Mouse (Mus musculus) kidney, embryonic 16.5 days (tissue): ENCODE results near the gene Morc4. TPM values are rescaled to one million over a fixed set of nuclear protein-coding genes. Genes with fewer than 3 reads are reported as not detected.
A peak's percentile ranks its signal among the peaks of the same experiment; 100 is the strongest.

Experiments
- ATAC-seq: fragments of 200-750 bp; cut with Nextera tagmentation; 2 replicates; pipeline ENCODE4 v1.8.0; 2017; ENCODE audit warnings: moderate TSS enrichment; ENCODE audit not compliant: low FRiP score, low TSS enrichment
- H3K27ac ChIP-seq: fragments of 300-500 bp; sonication (generic); 2 replicates; pipeline ENCODE4 v1.5.1; 2014; ENCODE audit warnings: low read length
- H3K27me3 ChIP-seq: fragments of 300-500 bp; sonication (generic); 2 replicates; pipeline ENCODE4 v1.6.1; 2014; ENCODE audit warnings: low read length, control low read depth, mixed read lengths; ENCODE audit not compliant: insufficient read depth
- H3K36me3 ChIP-seq: fragments of 300-500 bp; sonication (generic); 2 replicates; pipeline ENCODE4 v1.6.1; 2014; ENCODE audit warnings: low read length, control low read depth, mixed read lengths; ENCODE audit not compliant: insufficient read depth
- H3K4me1 ChIP-seq: fragments of 300-500 bp; sonication (generic); 2 replicates; pipeline ENCODE4 v1.6.1; 2014; ENCODE audit warnings: low read length, control low read depth, mixed read lengths; ENCODE audit not compliant: insufficient read depth
- H3K4me2 ChIP-seq: fragments of 300-500 bp; sonication (generic); replicated peaks from 2 replicates; pipeline ENCODE4 v1.6.1; 2014; ENCODE audit warnings: low read depth, low read length
- H3K4me3 ChIP-seq: fragments of 300-500 bp; sonication (generic); 2 replicates; pipeline ENCODE4 v1.5.1; 2014; ENCODE audit warnings: mild to moderate bottlenecking, low read length
- H3K9ac ChIP-seq: fragments of 300-500 bp; sonication (generic); replicated peaks from 2 replicates; pipeline ENCODE4 v1.6.1; 2014; ENCODE audit warnings: low read length
- H3K9me3 ChIP-seq: fragments of 300-500 bp; sonication (generic); 2 replicates; pipeline ENCODE4 v1.6.1; 2016; ENCODE audit warnings: low read length, control low read depth
- WGBS: fragments of 180-500 bp; shearing (Covaris S2); extraction: QIAGEN DNeasy Blood & Tissue Kit; methylation state at CpG from one replicate; pipeline ENCODE4 v1.1.7; 2014; 5-methylcytosine and 5-hydroxymethylcytosine counted together
- polyA plus RNA-seq: library from polyadenylated mRNA; unstranded; fragments of >200 nt; fragmentation: Nextera tagmentation; extraction: Ambion mirVana; gene quantifications from 2 replicates; pipeline ENCODE4 v1.2.1, GENCODE M21; 2015

Morc4 gene
- polyA plus RNA-seq, 1 experiment from 2014 or later: 11.1 TPM

DNA sequence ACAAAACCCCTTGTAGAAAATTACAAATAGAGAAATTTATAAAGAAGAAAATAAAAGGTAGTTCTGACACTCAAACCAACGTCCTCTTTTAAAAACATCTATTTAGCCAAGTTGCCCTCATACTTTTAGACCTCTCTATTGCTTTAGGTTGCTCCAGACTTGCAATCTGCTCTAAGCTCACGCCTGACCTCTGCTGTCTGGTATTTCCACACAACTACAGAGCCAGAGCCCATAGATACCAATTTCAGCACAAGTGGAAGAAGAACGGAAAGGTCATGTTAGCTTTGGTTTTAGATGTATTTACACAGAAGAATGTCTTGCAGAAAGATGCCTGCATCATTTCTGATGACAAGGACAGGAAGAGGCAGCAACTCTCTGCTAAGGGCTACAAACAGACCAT is 32.4 kb downstream of the Morc4 start:
- ATAC-seq: no peak
- H3K36me3 ChIP-seq: no peaks in the 10 kb centered on the region
- H3K4me3 ChIP-seq: no peak overlapping the region
- H3K4me2 ChIP-seq: no peak overlapping the region
- no peak overlapping the region for H3K9ac ChIP-seq
- H3K27me3 ChIP-seq: peaks cover 3% of the 10 kb centered on the region; the same call in 1 of the 2 replicates
- H3K4me1 ChIP-seq: no peaks in the 10 kb centered on the region
- 41% methylated on average over 3 of the region's 3 CpGs for WGBS
- H3K9me3 ChIP-seq: no peaks in the 10 kb centered on the region
- no peak overlapping the region for H3K27ac ChIP-seq

DNA sequence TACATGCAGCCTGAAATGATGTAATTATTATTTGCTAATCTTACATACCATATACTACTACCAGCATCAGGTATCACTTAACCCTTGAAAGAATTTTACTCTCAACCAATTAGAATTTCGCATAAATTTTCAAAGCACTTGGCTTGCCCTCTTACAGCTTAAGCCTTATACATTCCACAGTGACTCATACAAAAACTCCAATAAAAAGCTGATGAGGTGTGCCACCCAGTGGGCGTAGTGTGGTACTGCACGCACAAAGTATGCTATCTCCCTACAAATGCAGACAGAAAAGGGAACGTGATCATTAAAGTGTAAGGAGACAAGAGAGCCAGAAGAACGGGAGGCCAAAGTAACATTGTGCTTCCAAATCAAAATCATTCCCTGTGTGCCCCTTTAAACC is 39.0 kb downstream of the Morc4 start:
- no peak overlapping the region for H3K4me2 ChIP-seq
- no peak for ATAC-seq
- 33% methylated on average over 5 of the region's 5 CpGs for WGBS

DNA sequence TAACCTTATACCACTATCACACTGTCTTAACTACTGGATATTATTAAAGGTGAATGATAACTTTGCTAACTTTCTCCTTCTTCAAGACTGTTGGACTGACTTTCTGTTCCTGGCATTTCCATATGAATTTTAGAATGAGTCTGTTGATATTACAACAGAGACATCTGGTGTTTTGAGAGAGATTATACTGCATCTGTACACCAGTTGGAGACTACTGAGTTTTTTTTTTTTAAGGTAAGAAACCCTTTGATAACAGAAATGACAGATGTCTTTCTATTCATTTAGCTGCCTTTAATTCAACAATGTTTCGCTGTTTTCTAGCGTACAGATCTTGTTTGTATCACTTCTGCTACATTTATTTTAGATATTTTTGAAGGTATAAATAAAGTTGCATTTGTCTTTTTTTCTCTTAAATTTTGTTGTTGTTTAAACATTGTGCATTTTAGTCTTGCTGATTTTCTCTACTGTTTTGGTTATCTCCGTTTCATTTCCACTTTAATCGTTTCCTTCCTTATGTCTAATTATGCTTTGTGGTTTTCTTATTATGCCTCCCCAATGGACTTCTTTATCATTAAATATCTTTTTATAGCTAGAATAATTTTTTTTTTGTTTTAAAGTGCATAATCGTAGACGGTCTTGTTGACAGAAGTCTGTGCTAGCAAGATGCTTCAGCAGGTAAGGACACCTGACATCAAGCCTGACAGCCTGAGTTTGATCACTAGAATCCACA is 42.9 kb downstream of the Morc4 start:
- Histone ChIP-seq H3K36me3 (0 out of 2 replicates have a peak, but pooled peaks cover 3% of the 10 kb centered on the region), H3K4me1 (no peaks in the 10 kb centered on the region), H3K27ac (no peak overlapping the region), H3K4me3 (no peak overlapping the region), H3K9me3 (no peaks in the 10 kb centered on the region), H3K27me3 (peaks cover 8% of the 10 kb centered on the region; the same call in 1 of the 2 replicates), H3K4me2 (no peak overlapping the region), H3K9ac (no peak overlapping the region)
- ATAC-seq: no peak
- WGBS: 92% methylated on average over 6 of the region's 6 CpGs

More for the DNA sequence above, 39.0 kb downstream of the Morc4 start:
- Histone ChIP-seq H3K4me3 (no peak overlapping the region), H3K9me3 (no peaks in the 10 kb centered on the region), H3K27ac (no peak overlapping the region), H3K36me3 (no peaks in the 10 kb centered on the region), H3K9ac (no peak overlapping the region), H3K27me3 (peaks cover 5% of the 10 kb centered on the region; the same call in 1 of the 2 replicates), H3K4me1 (no peaks in the 10 kb centered on the region)

DNA sequence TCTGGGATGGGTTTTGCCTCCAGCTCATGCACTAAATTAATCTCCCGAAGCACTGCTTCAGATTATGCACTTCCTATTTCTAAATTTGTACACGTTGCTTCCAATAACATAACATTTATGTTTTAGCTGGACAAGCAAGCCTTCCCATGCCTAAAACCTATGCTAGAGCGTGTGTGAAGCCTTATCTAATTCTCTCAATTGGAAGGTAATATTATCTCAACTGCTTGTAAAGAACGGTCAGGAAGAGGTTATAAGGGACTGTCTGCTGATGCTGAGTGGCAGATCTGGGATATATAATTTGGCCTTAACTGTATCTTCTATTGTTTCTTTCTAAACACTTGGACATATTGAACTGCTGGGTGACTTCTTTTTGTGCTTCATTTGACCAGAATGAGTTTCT is 44.6 kb downstream of the Morc4 start:
- ATAC-seq: no peak
- H3K36me3 ChIP-seq: 0 out of 2 replicates have a peak, but pooled peaks cover 3% of the 10 kb centered on the region
- no peak overlapping the region for H3K9ac ChIP-seq
- no peak overlapping the region for H3K4me2 ChIP-seq
- WGBS: 81% methylated on average over 4 of the region's 4 CpGs
- H3K9me3 ChIP-seq: no peaks in the 10 kb centered on the region
- H3K4me3 ChIP-seq: no peak overlapping the region
- no peak overlapping the region for H3K27ac ChIP-seq
- no peaks in the 10 kb centered on the region for H3K4me1 ChIP-seq
- H3K27me3 ChIP-seq: peaks cover 17% of the 10 kb centered on the region; the same call in 1 of the 2 replicates

DNA sequence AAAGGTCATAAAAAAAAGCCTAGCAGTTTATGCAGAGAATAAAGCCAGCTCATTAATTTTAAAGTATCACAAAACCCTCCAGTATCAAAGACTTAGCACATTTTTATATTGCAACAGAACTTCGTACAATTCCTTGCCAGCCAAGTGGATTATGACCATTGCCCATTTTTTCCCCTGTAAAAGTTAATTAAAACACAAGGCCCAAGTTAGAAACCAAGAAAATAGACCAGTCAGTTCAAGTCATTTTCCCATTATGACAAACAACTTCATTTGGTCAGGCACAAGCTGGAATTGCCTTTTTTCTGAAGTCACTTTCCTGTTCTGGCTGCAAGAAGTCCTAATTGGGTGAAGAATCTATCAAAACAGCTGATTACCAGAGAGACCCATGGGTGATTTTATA is 46.1 kb downstream of the Morc4 start:
- Histone ChIP-seq H3K4me1 (no peaks in the 10 kb centered on the region), H3K27ac (no peak overlapping the region), H3K9me3 (no peaks in the 10 kb centered on the region), H3K27me3 (peaks cover 17% of the 10 kb centered on the region; the same call in 1 of the 2 replicates), H3K36me3 (0 out of 2 replicates have a peak, but pooled peaks cover 3% of the 10 kb centered on the region), H3K4me3 (no peak overlapping the region), H3K9ac (no peak overlapping the region), H3K4me2 (no peak overlapping the region)
- ATAC-seq: no peak
- 91% methylated on average over 1 of the region's 1 CpGs for WGBS

DNA sequence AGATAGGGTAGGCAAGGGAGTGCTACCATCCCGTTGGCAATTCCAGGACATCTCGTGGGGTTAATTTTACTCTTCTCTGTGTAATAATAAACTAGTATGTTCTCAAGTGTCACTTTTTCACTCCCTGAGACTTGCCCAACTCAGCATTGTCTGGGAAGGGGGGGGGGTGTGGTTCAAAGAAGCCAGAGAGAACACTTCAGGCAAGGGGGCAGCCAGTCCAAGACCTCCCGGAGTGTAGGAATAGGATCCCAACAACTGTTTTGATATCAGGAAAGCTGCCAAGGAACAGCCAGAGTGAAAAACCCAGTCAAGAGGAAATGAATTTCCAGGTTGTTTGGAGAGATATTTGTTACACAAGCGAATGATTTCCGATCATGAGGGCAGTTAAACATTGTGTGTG is 56.3 kb downstream of the Morc4 start:
- H3K9ac ChIP-seq: no peak overlapping the region
- H3K27me3 ChIP-seq: peaks cover 12% of the 10 kb centered on the region; the same call in 1 of the 2 replicates
- no peaks in the 10 kb centered on the region for H3K9me3 ChIP-seq
- WGBS: 45% methylated on average over 5 of the region's 5 CpGs
- no peak overlapping the region for H3K4me3 ChIP-seq
- H3K4me1 ChIP-seq: no peaks in the 10 kb centered on the region
- no peak overlapping the region for H3K4me2 ChIP-seq
- peak; percentile 61; the same call in 1 of the 2 replicates for ATAC-seq
- H3K36me3 ChIP-seq: no peaks in the 10 kb centered on the region
- H3K27ac ChIP-seq: no peak overlapping the region

DNA sequence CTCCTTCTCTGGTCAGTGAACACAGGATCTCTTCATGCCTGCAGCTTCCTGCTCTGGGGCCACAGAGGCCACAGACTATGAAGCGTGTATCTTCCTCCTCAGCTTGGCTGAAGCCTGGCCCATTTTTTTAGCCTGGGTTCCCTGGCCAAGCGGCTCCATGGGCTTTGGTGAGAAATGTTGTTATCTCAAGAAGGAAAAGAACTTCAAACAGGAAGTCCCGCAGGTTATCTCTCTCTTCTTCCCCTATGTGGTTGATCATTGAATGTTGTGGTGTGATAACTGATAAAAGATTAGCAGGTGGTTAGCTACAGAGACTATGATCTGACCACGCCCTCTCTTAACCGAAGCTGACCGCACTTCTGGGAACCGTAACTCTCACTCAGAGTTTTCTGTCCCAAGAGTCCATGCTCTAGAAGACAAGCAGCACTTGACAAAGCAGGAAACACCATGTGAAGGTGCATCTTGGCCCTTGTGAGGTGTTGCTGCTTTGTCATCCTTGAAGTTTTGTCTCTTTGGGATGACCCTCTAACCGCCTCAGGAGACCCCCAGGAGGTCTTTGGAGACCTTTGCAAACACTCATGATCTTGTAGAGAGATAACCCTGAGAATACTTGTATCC is 57.4 kb downstream of the Morc4 start:
- Histone ChIP-seq H3K4me1 (no peaks in the 10 kb centered on the region), H3K4me2 (no peak overlapping the region), H3K36me3 (no peaks in the 10 kb centered on the region), H3K4me3 (no peak overlapping the region), H3K27ac (no peak overlapping the region), H3K27me3 (peaks cover 17% of the 10 kb centered on the region; the same call in 1 of the 2 replicates), H3K9ac (no peak overlapping the region), H3K9me3 (no peaks in the 10 kb centered on the region)
- no peak for ATAC-seq
- WGBS: 86% methylated on average over 8 of the region's 8 CpGs

DNA sequence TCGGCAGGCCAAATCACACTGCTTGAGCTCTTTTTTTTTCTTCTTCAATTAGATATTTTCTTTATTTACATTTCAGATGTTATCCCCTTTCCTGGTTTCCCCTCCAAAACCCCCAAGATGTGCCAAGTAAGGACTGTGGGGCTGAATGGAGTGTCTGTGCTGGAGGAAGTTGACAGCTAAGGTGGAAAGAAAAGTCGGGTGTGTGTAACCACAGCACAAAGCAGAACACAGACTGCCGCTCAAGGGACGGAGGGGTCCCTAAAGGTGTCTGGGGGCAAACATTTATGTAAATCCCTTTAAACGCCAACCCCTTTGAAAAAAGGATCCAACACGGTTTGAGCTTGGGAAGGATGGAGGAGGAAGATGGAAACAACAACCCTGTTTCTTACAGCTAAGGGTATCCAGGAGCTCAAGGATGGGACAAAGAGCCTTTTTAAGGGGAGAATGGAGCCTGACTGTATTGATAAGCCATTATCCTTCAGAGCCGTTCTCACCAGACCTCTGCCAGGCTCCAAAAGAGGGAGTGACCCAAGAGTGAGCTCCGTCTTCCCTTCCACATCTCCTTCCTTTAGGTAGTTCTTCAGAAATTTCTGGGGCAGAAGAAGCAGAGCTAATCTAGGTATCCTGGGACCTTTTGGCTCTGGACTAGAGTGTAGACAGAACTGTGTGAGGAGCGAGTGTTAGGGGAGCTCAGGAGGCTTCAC is 58.0 kb downstream of the Morc4 start:
- no peak for ATAC-seq
- 79% methylated on average over 9 of the region's 9 CpGs for WGBS
- Histone ChIP-seq H3K27me3 (peaks cover 17% of the 10 kb centered on the region; the same call in 1 of the 2 replicates), H3K4me3 (no peak overlapping the region), H3K9me3 (no peaks in the 10 kb centered on the region), H3K27ac (no peak overlapping the region), H3K4me2 (no peak overlapping the region), H3K36me3 (no peaks in the 10 kb centered on the region), H3K4me1 (no peaks in the 10 kb centered on the region), H3K9ac (no peak overlapping the region)

DNA sequence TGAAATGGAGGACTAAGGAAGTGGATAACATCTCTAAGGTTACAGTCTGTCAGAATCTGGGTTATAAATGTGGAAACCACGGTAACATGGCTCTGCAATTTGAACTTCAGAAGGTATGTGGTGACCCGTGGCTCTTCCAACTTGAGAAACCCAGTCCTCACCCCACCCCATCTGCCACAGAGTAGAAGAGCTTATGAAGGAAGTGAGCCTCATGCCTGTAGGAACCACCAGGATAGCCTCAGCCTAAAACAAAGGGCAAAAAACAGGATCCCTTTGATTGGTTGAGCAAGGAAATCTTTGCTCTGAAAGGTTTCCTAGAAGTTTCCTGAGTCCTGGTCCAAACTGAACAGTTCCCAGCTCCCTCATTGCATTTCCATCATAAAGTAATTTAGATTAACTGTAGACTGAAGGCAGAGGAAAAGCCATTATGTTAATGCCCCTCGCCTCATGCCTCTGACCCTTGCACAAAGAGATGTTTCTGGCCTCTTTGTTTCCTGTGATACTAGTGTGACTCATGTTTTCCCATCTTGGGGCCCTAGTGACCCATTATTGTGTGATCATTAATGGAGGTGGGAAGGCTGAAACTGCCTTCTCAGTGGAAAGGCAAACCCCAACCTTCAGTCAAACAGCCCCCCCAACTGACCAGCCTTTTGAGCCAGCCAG is 58.7 kb downstream of the Morc4 start:
- H3K4me1 ChIP-seq: no peaks in the 10 kb centered on the region
- H3K27ac ChIP-seq: no peak overlapping the region
- no peaks in the 10 kb centered on the region for H3K9me3 ChIP-seq
- no peak overlapping the region for H3K4me2 ChIP-seq
- no peak overlapping the region for H3K9ac ChIP-seq
- ATAC-seq: no peak
- peaks cover 20% of the 10 kb centered on the region; the same call in 1 of the 2 replicates for H3K27me3 ChIP-seq
- no peak overlapping the region for H3K4me3 ChIP-seq
- H3K36me3 ChIP-seq: no peaks in the 10 kb centered on the region
- WGBS: 45% methylated on average over 3 of the region's 3 CpGs
